Comparison of ENCODE assay signal across 11 mouse cellular contexts in the genomic region with DNA sequence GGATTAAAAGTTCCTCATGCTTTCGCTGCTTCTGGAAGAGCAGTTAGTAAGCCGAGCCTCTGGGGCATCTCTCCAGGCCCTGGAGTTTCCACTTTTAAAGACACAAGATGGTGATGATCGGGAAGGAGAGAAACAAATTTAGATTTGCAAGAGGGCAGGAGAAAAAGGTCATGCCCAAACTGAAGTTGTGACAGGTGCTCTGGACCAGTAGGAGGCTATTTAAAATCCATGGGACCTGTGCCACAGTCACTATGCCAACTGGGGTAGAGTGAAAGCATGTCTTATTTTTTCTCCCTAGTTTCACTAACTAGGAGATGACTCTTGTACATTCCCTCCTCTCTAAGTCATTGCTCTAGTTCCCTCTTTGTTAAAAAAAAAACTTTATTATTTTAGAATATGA.
"Had no signal": no experiment of that assay in that cellular context is flagged by ENCODE, and none has a peak within 500 bp of the region (broad histone marks: within the 10 kb centered on the region; RNA-seq: fewer than 3 reads in every experiment).

No protein-coding gene starts in this region.

- H3K27ac ChIP-seq: stomach, embryonic 15.5 days had no signal

- DNase-seq: kidney, adult 9 months; kidney, postnatal 14 days; kidney, postnatal 4 days; layer of hippocampus, adult 9-11 months; liver, embryonic 13.5 days; lung, adult 2 months; lung, postnatal 14 days; lung, postnatal 4 days; midbrain, embryonic 14.5 days; thymus, postnatal 36 days had no signal

- H3K4me3 ChIP-seq: liver, embryonic 13.5 days; stomach, embryonic 15.5 days had no signal
